Mouse (Mus musculus): ENCODE data around the gene Prc1. TPM values are rescaled to one million over a fixed set of nuclear protein-coding genes. Genes with fewer than 3 reads are reported as not detected.

Prc1 gene
- total and polyA plus RNA-seq, 3 experiments, result 52.5 to 83.0 (median 75.6) TPM

GRCm38 (mm10) chr7:80357156-80357555 is 62.9 kb downstream of the Prc1 start:
- H3K9ac ChIP-seq (ENCODE audit: insufficient read depth, low read depth), result no peak overlapping the region
- dilution Hi-C loops (cut with MboI; ENCODE audit: extremely low pct_ligation_motif_present, extremely low pct_unique_long_range_greater_than_20kb, low sequenced_read_pairs) (no loop called here), in situ Hi-C loops (cut with MboI; ENCODE audit: low pct_ligation_motif_present, low pct_unique_long_range_greater_than_20kb, low sequenced_read_pairs) (no loop called here)
- H3K36me3 ChIP-seq (replicated peaks in 1 of 2; ENCODE audit: control insufficient read depth in 1 of 2, insufficient read depth in 1 of 2, low read length in 1 of 2), result peaks cover 71 to 94% of the 10 kb centered on the region in 2 experiments
- TF ChIP-seq HCFC1 (IDR thresholded peaks at IDR 0.05; ENCODE audit: low read depth, low read length) (no peak), TCF12 (IDR thresholded peaks at IDR 0.05; ENCODE audit: low read depth, low read length) (no peak), MAFK (IDR thresholded peaks at IDR 0.05; ENCODE audit: insufficient replicate concordance, low read length) (no peak), UBTF (IDR thresholded peaks at IDR 0.05; ENCODE audit: low read depth, low read length) (no peak), CHD1 (IDR thresholded peaks at IDR 0.05; ENCODE audit: low read depth, low read length) (no peak), KAT2A (IDR thresholded peaks at IDR 0.05; ENCODE audit: insufficient replicate concordance, low read length) (no peak), JUN (IDR thresholded peaks at IDR 0.05; ENCODE audit: insufficient read depth, low read depth, low read length) (no peak), POLR2A (IDR thresholded peaks at IDR 0.05; ENCODE audit: low read depth, low read length) (no peak), ELF1 (IDR thresholded peaks at IDR 0.05; ENCODE audit: low read depth, low read length) (no peak), SIN3A (IDR thresholded peaks at IDR 0.05; ENCODE audit: low read length) (no peak), CHD2 (IDR thresholded peaks at IDR 0.05; ENCODE audit: low read length) (no peak), RCOR1 (conservative IDR thresholded peaks at IDR 0.05; ENCODE audit: low read depth, low read length) (no peak), ZNF384 (IDR thresholded peaks at IDR 0.05; ENCODE audit: low read depth, low read length) (no peak), POLR2AphosphoS2 (IDR thresholded peaks at IDR 0.05; ENCODE audit: low read depth, low read length) (no peak), MEF2A (IDR thresholded peaks at IDR 0.05; ENCODE audit: borderline replicate concordance, low read depth, low read length) (no peak), ZKSCAN1 (IDR thresholded peaks at IDR 0.05; ENCODE audit: borderline replicate concordance, low read depth, low read length) (no peak), USF1 (IDR thresholded peaks at IDR 0.05; ENCODE audit: low read depth, low read length) (no peak), MXI1 (IDR thresholded peaks at IDR 0.05; ENCODE audit: low read depth, low read length) (no peak)
- H3K9me3 ChIP-seq (replicated peaks; ENCODE audit: low read length), result no peaks in the 10 kb centered on the region
- no peaks in the 10 kb centered on the region for H3K79me2 ChIP-seq (replicated peaks; ENCODE audit: control insufficient read depth, extremely low read depth, insufficient read depth, poor library complexity, severe bottlenecking)
- H3K4me1 ChIP-seq (ENCODE audit: control insufficient read depth in 1 of 2, insufficient read depth in 2 of 2), result peaks cover 0 to 5% of the 10 kb centered on the region in 2 experiments; a peak in 2 of 4 replicates
- no peak for DNase-seq (ENCODE audit: extremely low read depth)
- no peak overlapping the region for H3K27ac ChIP-seq (ENCODE audit: insufficient read depth, low read depth)
- H3K27me3 ChIP-seq (replicated peaks), result no peaks in the 10 kb centered on the region
- no peak overlapping the region for H3K4me2 ChIP-seq (ENCODE audit: insufficient read depth, low read depth, poor library complexity, severe bottlenecking)
- H3K4me3 ChIP-seq (replicated peaks in 1 of 3; ENCODE audit: low read depth in 2 of 3, low read length in 2 of 3, poor library complexity in 1 of 3), result no peak overlapping the region

GRCm38 (mm10) chr7:80358039-80358438 is 63.8 kb downstream of the Prc1 start:
- Histone ChIP-seq H3K9ac (ENCODE audit: insufficient read depth, low read depth) (no peak overlapping the region), H3K79me2 (replicated peaks; ENCODE audit: control insufficient read depth, extremely low read depth, insufficient read depth, poor library complexity, severe bottlenecking) (no peaks in the 10 kb centered on the region), H3K4me1 (ENCODE audit: control insufficient read depth in 1 of 2, insufficient read depth in 2 of 2) (peaks cover 0 to 5% of the 10 kb centered on the region in 2 experiments; a peak in 2 of 4 replicates), H3K36me3 (replicated peaks in 1 of 2; ENCODE audit: control insufficient read depth in 1 of 2, insufficient read depth in 1 of 2, low read length in 1 of 2) (peaks cover 72 to 94% of the 10 kb centered on the region in 2 experiments), H3K27ac (ENCODE audit: insufficient read depth, low read depth) (no peak overlapping the region), H3K4me3 (replicated peaks in 1 of 3; ENCODE audit: low read depth in 2 of 3, low read length in 2 of 3, poor library complexity in 1 of 3) (no peak overlapping the region), H3K4me2 (ENCODE audit: insufficient read depth, low read depth, poor library complexity, severe bottlenecking) (no peak overlapping the region), H3K9me3 (replicated peaks; ENCODE audit: low read length) (no peaks in the 10 kb centered on the region), H3K27me3 (replicated peaks) (no peaks in the 10 kb centered on the region)
- TF ChIP-seq RCOR1 (conservative IDR thresholded peaks at IDR 0.05; ENCODE audit: low read depth, low read length), result no peak
- no peak for TF ChIP-seq NELFE (IDR thresholded peaks at IDR 0.05; ENCODE audit: low read depth, low read length)
- TF ChIP-seq MAFK (IDR thresholded peaks at IDR 0.05; ENCODE audit: insufficient replicate concordance, low read length), result no peak
- TF ChIP-seq GABPA (IDR thresholded peaks at IDR 0.05; ENCODE audit: insufficient replicate concordance, low read depth, low read length), result no peak
- TF ChIP-seq POLR2AphosphoS2 (IDR thresholded peaks at IDR 0.05; ENCODE audit: low read depth, low read length), result no peak
- no peak for TF ChIP-seq JUN (IDR thresholded peaks at IDR 0.05; ENCODE audit: insufficient read depth, low read depth, low read length)
- no peak for TF ChIP-seq JUND (conservative IDR thresholded peaks at IDR 0.05; ENCODE audit: low read depth, low read length)
- TF ChIP-seq NRF1 (IDR thresholded peaks at IDR 0.05; ENCODE audit: low read depth, low read length), result no peak
- no peak for TF ChIP-seq CTCF (conservative IDR thresholded peaks at IDR 0.05 in 1 of 2, IDR thresholded peaks at IDR 0.05 in 1 of 2; ENCODE audit: low read depth in 2 of 2, low read length in 2 of 2)
- TF ChIP-seq CHD2 (IDR thresholded peaks at IDR 0.05; ENCODE audit: low read length), result no peak
- no peak for TF ChIP-seq EP300 (IDR thresholded peaks at IDR 0.05; ENCODE audit: low read length)
- TF ChIP-seq SMC3 (IDR thresholded peaks at IDR 0.05; ENCODE audit: low read depth, low read length), result no peak
- no peak for TF ChIP-seq ETS1 (conservative IDR thresholded peaks at IDR 0.05; ENCODE audit: low read depth, low read length)
- TF ChIP-seq RAD21 (IDR thresholded peaks at IDR 0.05; ENCODE audit: low read depth, low read length), result no peak
- no peak for TF ChIP-seq SIN3A (IDR thresholded peaks at IDR 0.05; ENCODE audit: low read length)
- TF ChIP-seq IRF4 (IDR thresholded peaks at IDR 0.05; ENCODE audit: low read depth, low read length), result no peak
- in situ Hi-C loops (cut with MboI; ENCODE audit: low pct_ligation_motif_present, low pct_unique_long_range_greater_than_20kb, low sequenced_read_pairs), result no loop called here
- dilution Hi-C loops (cut with MboI; ENCODE audit: extremely low pct_ligation_motif_present, extremely low pct_unique_long_range_greater_than_20kb, low sequenced_read_pairs), result no loop called here
- DNase-seq (ENCODE audit: extremely low read depth), result no peak

All from CH12.LX (cell line).